Mouse (Mus musculus) liver, postnatal 0 days (tissue): ENCODE results near the gene Sipa1l1.

ENCODE experiments used
- CTCF ChIP-seq: sonication (generic); IDR thresholded peaks from 2 replicates; pipeline ENCODE4 v1.5.1; 2016; ENCODE audit warnings: antibody characterized with exemption, low read depth
- EP300 ChIP-seq: IDR thresholded peaks from 2 replicates; pipeline ENCODE4 v1.6.1; 2016; ENCODE audit warnings: antibody characterized with exemption, low read depth, mild to moderate bottlenecking

DNA sequence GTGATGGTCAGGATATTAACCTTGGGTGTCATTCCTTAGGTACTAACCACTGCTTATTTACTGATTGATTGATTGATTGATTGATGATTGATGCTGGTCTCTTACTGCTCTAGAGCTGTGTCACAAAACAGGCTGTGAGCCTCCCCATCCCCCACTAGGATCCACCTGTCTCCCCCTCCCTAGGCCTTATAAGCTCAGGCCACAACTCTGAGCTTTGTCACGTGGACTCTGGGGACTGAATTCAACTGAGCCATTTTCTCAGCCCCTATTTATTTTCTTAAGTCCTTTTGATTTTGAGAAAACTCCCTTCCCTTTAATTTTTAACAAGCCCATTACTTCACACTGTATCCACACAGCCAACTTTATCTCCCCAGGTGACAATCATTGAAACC is 287.3 kb downstream of the Sipa1l1 start:
- TF ChIP-seq CTCF (no peak), EP300 (no peak)
